In genomic region chr6:93822221-93822897, GRCm38 (mm10) we compare ENCODE assay signal across 15 mouse cellular contexts.
A peak's percentile ranks its signal among the peaks of the same experiment; 100 is the strongest.
DNase-seq lines count a peak whose midpoint lies in the region; ATAC-seq lines count a peak whose summit lies in the region.
"Had no signal": no experiment of that assay in that cellular context is flagged by ENCODE, and none has a peak within 500 bp of the region (broad histone marks: within the 10 kb centered on the region; RNA-seq: fewer than 3 reads in every experiment).

No protein-coding gene starts in this region.

- peak overlapping the region; percentile 81; the same call in 1 of the 2 replicates for H3K27ac ChIP-seq in hindbrain, embryonic 13.5 days
- no peak overlapping the region for H3K27ac ChIP-seq in hindbrain, embryonic 14.5 days
- no peak overlapping the region; the same call in 1 of the 2 replicates for H3K27ac ChIP-seq in neural tube, embryonic 15.5 days (replicated peaks)
- H3K27ac ChIP-seq in kidney, embryonic 15.5 days = peak overlapping the region; percentile 34; the same call in 1 of the 2 replicates

- H3K27me3 ChIP-seq in hindbrain, embryonic 13.5 days = no peaks in the 10 kb centered on the region
- H3K27me3 ChIP-seq in hindbrain, embryonic 14.5 days (ENCODE audit: control insufficient read depth, insufficient read depth, low read length) = no peaks in the 10 kb centered on the region
- no peaks in the 10 kb centered on the region for H3K27me3 ChIP-seq in neural tube, embryonic 15.5 days (replicated peaks)
- H3K27me3 ChIP-seq in kidney, embryonic 15.5 days = no peaks in the 10 kb centered on the region
- H3K27me3 ChIP-seq: Patski had no signal

- H3K9me3 ChIP-seq in hindbrain, embryonic 13.5 days = no peaks in the 10 kb centered on the region
- H3K9me3 ChIP-seq in hindbrain, embryonic 14.5 days (ENCODE audit: control insufficient read depth, low read length) = no peaks in the 10 kb centered on the region
- H3K9me3 ChIP-seq in neural tube, embryonic 15.5 days (replicated peaks) = no peaks in the 10 kb centered on the region
- H3K9me3 ChIP-seq in kidney, embryonic 15.5 days (replicated peaks) = no peaks in the 10 kb centered on the region

- DNase-seq in hindbrain, embryonic 14.5 days (ENCODE audit: low spot score) = no peak
- DNase-seq in neural tube, embryonic 10.5 days (ENCODE audit: extremely low spot score, low spot score) = peak; percentile 12
- DNase-seq in natural killer cell, adult 2 months (ENCODE audit: low spot score in 2 of 2) = no peak
- no peak for DNase-seq in right cerebral cortex, postnatal 4 days
- DNase-seq: B cell, adult 2 months; cerebellum, adult 11 months; cerebellum, postnatal 36 days; heart, postnatal 10 days; liver had no signal

- H3K4me2 ChIP-seq in hindbrain, embryonic 13.5 days = no peak overlapping the region
- H3K4me2 ChIP-seq in hindbrain, embryonic 14.5 days (replicated peaks) = no peak overlapping the region
- H3K4me2 ChIP-seq in neural tube, embryonic 15.5 days = no peak overlapping the region
- H3K4me2 ChIP-seq in kidney, embryonic 15.5 days = no peak overlapping the region; the same call in 1 of the 2 replicates
- H3K4me2 ChIP-seq: lung, embryonic 14.5 days had no signal

- no peak for ATAC-seq in hindbrain, embryonic 13.5 days (ENCODE audit: low FRiP score)
- ATAC-seq in hindbrain, embryonic 14.5 days (ENCODE audit: low FRiP score) = no peak
- no peak for ATAC-seq in neural tube, embryonic 15.5 days (ENCODE audit: low FRiP score)
- ATAC-seq in kidney, embryonic 15.5 days (replicated peaks; ENCODE audit: low FRiP score) = no peak; the same call in 1 of the 2 replicates
- no peak for ATAC-seq in frontal cortex, adult (ENCODE audit: low TSS enrichment)
- ATAC-seq: Patski had no signal

- H3K36me3 ChIP-seq in hindbrain, embryonic 13.5 days = no peaks in the 10 kb centered on the region; the same call in 1 of the 2 replicates
- H3K36me3 ChIP-seq in hindbrain, embryonic 14.5 days (replicated peaks; ENCODE audit: control insufficient read depth, insufficient read depth) = no peaks in the 10 kb centered on the region
- no peaks in the 10 kb centered on the region for H3K36me3 ChIP-seq in neural tube, embryonic 15.5 days
- no peaks in the 10 kb centered on the region for H3K36me3 ChIP-seq in kidney, embryonic 15.5 days

- 70% methylated on average over 9 of the region's 9 CpGs for WGBS in hindbrain, embryonic 13.5 days
- WGBS in hindbrain, embryonic 14.5 days = 76% methylated on average over 9 of the region's 9 CpGs
- WGBS in neural tube, embryonic 15.5 days = 50% methylated on average over 9 of the region's 9 CpGs
- WGBS in kidney, embryonic 15.5 days = 37% methylated on average over 9 of the region's 9 CpGs

- peaks cover 52% of the 10 kb centered on the region for H3K4me1 ChIP-seq in hindbrain, embryonic 13.5 days (replicated peaks)
- peaks cover 32% of the 10 kb centered on the region for H3K4me1 ChIP-seq in hindbrain, embryonic 14.5 days (replicated peaks; ENCODE audit: control insufficient read depth, insufficient read depth, low read length)
- peaks cover 40% of the 10 kb centered on the region for H3K4me1 ChIP-seq in neural tube, embryonic 15.5 days
- peaks cover 29% of the 10 kb centered on the region for H3K4me1 ChIP-seq in kidney, embryonic 15.5 days

- H3K4me3 ChIP-seq in hindbrain, embryonic 13.5 days = no peak overlapping the region
- H3K4me3 ChIP-seq in hindbrain, embryonic 14.5 days (replicated peaks; ENCODE audit: low read length) = no peak overlapping the region
- H3K4me3 ChIP-seq in neural tube, embryonic 15.5 days (replicated peaks) = no peak overlapping the region
- H3K4me3 ChIP-seq in kidney, embryonic 15.5 days (replicated peaks) = no peak overlapping the region

- H3K9ac ChIP-seq in hindbrain, embryonic 13.5 days = no peak overlapping the region
- no peak overlapping the region for H3K9ac ChIP-seq in hindbrain, embryonic 14.5 days
- no peak overlapping the region for H3K9ac ChIP-seq in neural tube, embryonic 15.5 days (replicated peaks)
- no peak overlapping the region for H3K9ac ChIP-seq in kidney, embryonic 15.5 days
- H3K9ac ChIP-seq: lung, embryonic 14.5 days had no signal

Comparison
In these comparisons a context has a peak if more than half of its experiments do, and no peak if none do; other contexts are left out.
1. H3K27ac ChIP-seq: peak in hindbrain, embryonic 13.5 days (single experiment) and kidney, embryonic 15.5 days (single experiment); none in hindbrain, embryonic 14.5 days (single experiment) and neural tube, embryonic 15.5 days (single experiment).